Mouse (Mus musculus): Measurements from ENCODE around the gene Gtf2ird2. TPM values are rescaled to one million over a fixed set of nuclear protein-coding genes. Genes with fewer than 3 reads are reported as not detected.
A peak's percentile ranks its signal among the peaks of the same experiment; 100 is the strongest.

Gtf2ird2 gene
- polyA plus RNA-seq, 1 experiment = 3.5 TPM

- no peaks in the 10 kb centered on the region for H3K36me3 ChIP-seq (ENCODE audit: control insufficient read depth, insufficient read depth, low read length)
- no peaks in the 10 kb centered on the region; the same call in 1 of the 2 replicates for H3K4me1 ChIP-seq (ENCODE audit: control insufficient read depth, insufficient read depth, insufficient read length, low read length)
- 55% methylated on average over 3 of the region's 3 CpGs for WGBS
- H3K4me3 ChIP-seq (ENCODE audit: low read depth, low read length) = no peak overlapping the region
- H3K27ac ChIP-seq (ENCODE audit: insufficient read depth, low read depth, low read length) = no peak overlapping the region
- TF ChIP-seq CTCF (IDR thresholded peaks at IDR 0.05; ENCODE audit: extremely low read depth, insufficient read length, insufficient replicate concordance, low read depth, low read length) (no peak), POLR2A (IDR thresholded peaks at IDR 0.05; ENCODE audit: low read depth, low read length) (no peak)
- no peaks in the 10 kb centered on the region for H3K27me3 ChIP-seq (ENCODE audit: control insufficient read depth, insufficient read depth, low read length)
Observed at GRCm38 (mm10) chr5:134182172-134182571, 1.6 kb upstream of the Gtf2ird2 start.

GRCm38 (mm10) chr5:134182735-134183134 lies 1.1 kb upstream of the Gtf2ird2 start:
- no peaks in the 10 kb centered on the region for H3K27me3 ChIP-seq (ENCODE audit: control insufficient read depth, insufficient read depth, low read length)
- H3K4me3 ChIP-seq (ENCODE audit: low read depth, low read length) = no peak overlapping the region
- no peak overlapping the region for H3K27ac ChIP-seq (ENCODE audit: insufficient read depth, low read depth, low read length)
- 21% methylated on average over 4 of the region's 4 CpGs for WGBS
- no peak for TF ChIP-seq POLR2A (IDR thresholded peaks at IDR 0.05; ENCODE audit: low read depth, low read length)
- TF ChIP-seq CTCF (IDR thresholded peaks at IDR 0.05; ENCODE audit: extremely low read depth, insufficient read length, insufficient replicate concordance, low read depth, low read length) = no peak
- no peaks in the 10 kb centered on the region; the same call in 1 of the 2 replicates for H3K4me1 ChIP-seq (ENCODE audit: control insufficient read depth, insufficient read depth, insufficient read length, low read length)
- no peaks in the 10 kb centered on the region for H3K36me3 ChIP-seq (ENCODE audit: control insufficient read depth, insufficient read depth, low read length)

- TF ChIP-seq POLR2A (IDR thresholded peaks at IDR 0.05; ENCODE audit: low read depth, low read length) (no peak), CTCF (IDR thresholded peaks at IDR 0.05; ENCODE audit: extremely low read depth, insufficient read length, insufficient replicate concordance, low read depth, low read length) (no peak)
- no peaks in the 10 kb centered on the region for H3K36me3 ChIP-seq (ENCODE audit: control insufficient read depth, insufficient read depth, low read length)
- 23% methylated on average over 7 of the region's 7 CpGs for WGBS
- no peaks in the 10 kb centered on the region for H3K27me3 ChIP-seq (ENCODE audit: control insufficient read depth, insufficient read depth, low read length)
- H3K4me1 ChIP-seq (ENCODE audit: control insufficient read depth, insufficient read depth, insufficient read length, low read length) = no peaks in the 10 kb centered on the region; the same call in 1 of the 2 replicates
- no peak overlapping the region for H3K27ac ChIP-seq (ENCODE audit: insufficient read depth, low read depth, low read length)
- peak overlapping the region; percentile 94; the same call in 1 of the 2 replicates for H3K4me3 ChIP-seq (ENCODE audit: low read depth, low read length)
Observed at GRCm38 (mm10) chr5:134183162-134183561, 657 bp upstream of the Gtf2ird2 start.

- Histone ChIP-seq H3K4me3 (ENCODE audit: low read depth, low read length) (no peak overlapping the region), H3K27me3 (ENCODE audit: control insufficient read depth, insufficient read depth, low read length) (no peaks in the 10 kb centered on the region), H3K27ac (ENCODE audit: insufficient read depth, low read depth, low read length) (no peak overlapping the region), H3K36me3 (ENCODE audit: control insufficient read depth, insufficient read depth, low read length) (no peaks in the 10 kb centered on the region), H3K4me1 (ENCODE audit: control insufficient read depth, insufficient read depth, insufficient read length, low read length) (no peaks in the 10 kb centered on the region; the same call in 1 of the 2 replicates)
- TF ChIP-seq POLR2A (IDR thresholded peaks at IDR 0.05; ENCODE audit: low read depth, low read length) (no peak), CTCF (IDR thresholded peaks at IDR 0.05; ENCODE audit: extremely low read depth, insufficient read length, insufficient replicate concordance, low read depth, low read length) (no peak)
- 75% methylated on average over 3 of the region's 3 CpGs for WGBS
Observed at GRCm38 (mm10) chr5:134186059-134186458, 2.2 kb downstream of the Gtf2ird2 start.

DNA sequence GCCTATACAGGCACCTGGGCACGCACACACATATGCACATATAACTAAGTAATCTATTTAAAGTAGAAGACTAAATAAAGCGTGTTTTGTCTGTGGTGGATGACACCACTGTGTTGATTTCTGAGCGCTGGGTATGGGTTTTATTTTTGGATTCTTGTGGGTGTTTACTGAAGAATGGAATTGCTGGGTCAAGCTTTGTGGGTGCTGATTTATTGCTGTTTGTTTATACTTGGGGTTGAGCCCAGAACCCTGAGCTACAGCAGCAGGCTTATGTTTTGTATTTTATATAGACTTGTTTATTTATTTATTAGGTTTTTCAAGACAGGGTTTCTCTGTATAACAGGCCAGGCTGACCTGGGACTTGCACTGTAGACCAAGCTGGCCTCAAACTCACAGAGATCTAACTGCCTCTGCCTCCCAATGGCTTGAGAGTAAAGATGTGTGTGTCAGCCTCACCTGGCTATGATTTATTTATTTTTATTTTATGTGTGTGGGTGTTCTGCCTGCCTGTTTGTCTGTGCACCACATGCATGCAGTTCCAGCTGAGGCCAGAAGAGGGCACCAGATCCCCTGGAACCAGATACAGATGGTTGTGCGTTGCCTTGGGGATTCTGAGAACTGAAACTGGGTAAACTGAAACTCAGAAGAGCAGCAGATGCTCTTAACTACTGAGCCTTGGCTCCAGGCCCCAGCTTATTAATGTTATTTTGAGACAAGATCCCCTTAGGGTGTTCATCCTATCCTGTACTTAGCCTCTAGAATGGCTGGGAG lies 3.3 kb downstream of the Gtf2ird2 start:
- Histone ChIP-seq H3K36me3 (ENCODE audit: control insufficient read depth, insufficient read depth, low read length) (0 out of 2 replicates have a peak, but pooled peaks cover 2% of the 10 kb centered on the region), H3K27me3 (ENCODE audit: control insufficient read depth, insufficient read depth, low read length) (no peaks in the 10 kb centered on the region), H3K4me3 (ENCODE audit: low read depth, low read length) (no peak overlapping the region), H3K4me1 (ENCODE audit: control insufficient read depth, insufficient read depth, insufficient read length, low read length) (no peaks in the 10 kb centered on the region; the same call in 1 of the 2 replicates), H3K27ac (ENCODE audit: insufficient read depth, low read depth, low read length) (no peak overlapping the region)
- 68% methylated on average over 4 of the region's 4 CpGs for WGBS
- TF ChIP-seq CTCF (IDR thresholded peaks at IDR 0.05; ENCODE audit: extremely low read depth, insufficient read length, insufficient replicate concordance, low read depth, low read length) = peak; percentile 93; the same call in 1 of the 2 replicates
- TF ChIP-seq POLR2A (IDR thresholded peaks at IDR 0.05; ENCODE audit: low read depth, low read length) = no peak

GRCm38 (mm10) chr5:134188571-134188970 lies 4.8 kb downstream of the Gtf2ird2 start:
- TF ChIP-seq CTCF (IDR thresholded peaks at IDR 0.05; ENCODE audit: extremely low read depth, insufficient read length, insufficient replicate concordance, low read depth, low read length) (no peak), POLR2A (IDR thresholded peaks at IDR 0.05; ENCODE audit: low read depth, low read length) (no peak)
- Histone ChIP-seq H3K36me3 (ENCODE audit: control insufficient read depth, insufficient read depth, low read length) (0 out of 2 replicates have a peak, but pooled peaks cover 2% of the 10 kb centered on the region), H3K4me1 (ENCODE audit: control insufficient read depth, insufficient read depth, insufficient read length, low read length) (no peaks in the 10 kb centered on the region; the same call in 1 of the 2 replicates), H3K4me3 (ENCODE audit: low read depth, low read length) (no peak overlapping the region), H3K27ac (ENCODE audit: insufficient read depth, low read depth, low read length) (no peak overlapping the region), H3K27me3 (ENCODE audit: control insufficient read depth, insufficient read depth, low read length) (no peaks in the 10 kb centered on the region)
- 82% methylated on average over 7 of the region's 7 CpGs for WGBS

DNA sequence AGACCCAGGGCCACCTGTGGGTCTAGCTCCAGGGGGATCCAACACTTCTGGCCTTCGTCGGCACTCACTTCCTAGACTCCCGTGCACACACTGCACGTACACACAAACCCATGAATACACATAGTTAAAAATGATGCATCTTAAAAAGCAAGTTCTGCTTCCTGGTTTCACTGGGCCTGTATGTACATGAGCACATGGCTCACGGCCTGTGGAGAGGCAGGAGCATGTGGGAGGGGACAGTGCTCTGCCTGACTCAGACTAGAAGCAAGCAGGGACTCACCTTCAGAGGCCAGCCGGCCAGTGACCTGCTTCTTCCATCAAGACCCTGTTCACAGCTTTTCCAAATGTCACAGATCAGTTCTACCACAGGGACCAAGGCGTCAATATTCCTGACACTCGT lies 9.8 kb downstream of the Gtf2ird2 start:
- 86% methylated on average over 8 of the region's 8 CpGs for WGBS

More for the DNA sequence above, 9.8 kb downstream of the Gtf2ird2 start:
- no peak overlapping the region for H3K4me3 ChIP-seq (ENCODE audit: low read depth, low read length)
- H3K4me1 ChIP-seq (ENCODE audit: control insufficient read depth, insufficient read depth, insufficient read length, low read length) = no peaks in the 10 kb centered on the region
- no peak overlapping the region for H3K27ac ChIP-seq (ENCODE audit: insufficient read depth, low read depth, low read length)
- no peaks in the 10 kb centered on the region for H3K27me3 ChIP-seq (ENCODE audit: control insufficient read depth, insufficient read depth, low read length)
- TF ChIP-seq CTCF (IDR thresholded peaks at IDR 0.05; ENCODE audit: extremely low read depth, insufficient read length, insufficient replicate concordance, low read depth, low read length) = no peak
- no peak for TF ChIP-seq POLR2A (IDR thresholded peaks at IDR 0.05; ENCODE audit: low read depth, low read length)
- peaks cover 5% of the 10 kb centered on the region; the same call in 1 of the 2 replicates for H3K36me3 ChIP-seq (ENCODE audit: control insufficient read depth, insufficient read depth, low read length)
